Mouse (Mus musculus): ENCODE data around the gene Shisa9. TPM values are rescaled to one million over a fixed set of nuclear protein-coding genes. Genes with fewer than 3 reads are reported as not detected.
"Not testable (repeated sequence)": the region's sequence is repeated elsewhere in the genome, so short reads cannot be mapped to it uniquely, and the experiment has no call there.

The Shisa9 gene
- 10 to 100 TPM; 37.3 to 47.8 TPM for total RNA-seq (2021)
- long read RNA-seq, experiment 1, transcript Shisa9-204 (3 exons, 1,196 nt), result major isoform, 7 of 14 reads
- long read RNA-seq, experiment 1, partial matches to known transcripts, result 1 of 14 reads
- long read RNA-seq, experiment 1, other reads (novel, unspliced or antisense), result 6 of 14 reads
- long read RNA-seq, experiment 2, partial matches to known transcripts, result 8 of 11 reads
- long read RNA-seq, experiment 2, other reads (novel, unspliced or antisense), result 0 of 11 reads

DNA sequence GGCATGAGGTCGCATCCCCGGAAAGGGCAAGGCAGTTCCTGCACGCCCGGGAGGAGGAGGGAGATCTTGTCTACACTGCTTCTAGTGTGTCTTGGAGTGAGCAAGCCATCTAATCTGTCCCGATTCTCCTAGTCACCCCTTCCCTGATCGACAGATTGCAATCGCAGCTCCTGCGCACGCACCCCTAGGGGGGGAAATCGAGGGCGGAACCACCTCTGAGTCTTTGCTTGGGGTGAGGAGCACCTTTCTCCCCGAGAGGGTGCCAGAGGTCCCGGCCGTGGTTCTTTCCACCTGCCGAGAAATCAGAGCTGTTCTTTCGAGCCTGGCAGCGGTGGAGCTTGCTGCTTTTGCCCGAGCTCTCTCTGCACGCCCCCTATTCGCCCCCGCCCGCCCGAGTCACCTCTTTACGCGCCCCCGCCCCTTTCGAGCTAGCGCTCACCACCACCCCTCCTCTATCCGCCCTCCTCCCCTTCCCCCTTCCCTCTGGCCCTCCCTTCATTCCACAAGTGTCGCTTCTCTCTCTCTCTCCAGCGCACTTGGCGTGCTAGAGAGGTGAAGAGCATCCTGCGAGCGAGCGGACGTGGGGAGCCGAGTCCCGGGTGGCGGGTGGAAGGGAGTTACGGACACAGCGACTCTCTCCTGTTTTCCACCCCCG is at the start of gene Shisa9:
TSS of gene Shisa9 (plus strand) at position 498 of the 655 bp plus-strand sequence.
- peak; percentile 54 to 63 for DNase-seq (ENCODE audit: low spot score in 2 of 2)

DNA sequence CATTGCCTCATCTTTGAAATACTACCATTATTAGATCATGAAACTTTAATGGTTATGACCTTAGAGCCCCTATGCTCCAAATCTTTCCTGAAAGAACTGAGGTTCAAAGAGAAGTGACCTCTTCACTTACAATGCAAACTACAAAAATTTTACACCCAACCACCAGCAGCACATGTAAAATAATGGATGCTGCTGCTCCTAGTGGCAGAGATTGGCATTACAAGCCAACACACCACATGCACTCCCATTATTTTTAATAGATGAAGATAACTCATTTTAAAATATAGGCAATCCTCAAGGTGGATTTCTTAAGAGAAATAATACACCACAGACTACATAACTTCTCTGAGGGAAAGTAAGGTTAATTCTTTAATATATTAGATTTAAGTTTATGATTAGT is 43.4 kb upstream of the Shisa9 start:
- peak; percentile 19 to 51 for DNase-seq (ENCODE audit: low spot score in 2 of 2)

DNA sequence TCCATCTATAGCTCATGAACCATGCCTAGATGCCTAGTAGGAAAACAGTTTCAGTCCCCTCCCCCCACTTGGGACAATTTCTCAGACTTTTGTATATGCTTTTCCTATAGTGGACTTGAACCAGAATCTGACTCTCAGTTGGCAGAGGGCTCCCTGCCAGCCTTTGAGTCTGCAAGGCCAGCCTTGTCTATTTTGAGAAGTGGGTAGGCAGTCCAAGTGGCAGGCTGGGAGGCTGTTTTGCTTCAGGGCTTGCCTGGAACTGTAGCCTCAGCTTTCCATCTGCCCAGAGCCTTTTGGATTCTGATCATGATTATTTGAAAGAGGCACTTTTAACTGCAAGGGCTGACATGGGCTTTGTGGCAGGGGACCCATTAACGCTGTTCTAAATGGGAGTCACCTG is 23.2 kb upstream of the Shisa9 start:
- DNase-seq (ENCODE audit: low spot score in 2 of 2), result peak; percentile 17 to 59

GRCm38 (mm10) chr16:11966041-11966440 is 17.9 kb upstream of the Shisa9 start:
- no peak for DNase-seq (ENCODE audit: low spot score in 2 of 2)

DNA sequence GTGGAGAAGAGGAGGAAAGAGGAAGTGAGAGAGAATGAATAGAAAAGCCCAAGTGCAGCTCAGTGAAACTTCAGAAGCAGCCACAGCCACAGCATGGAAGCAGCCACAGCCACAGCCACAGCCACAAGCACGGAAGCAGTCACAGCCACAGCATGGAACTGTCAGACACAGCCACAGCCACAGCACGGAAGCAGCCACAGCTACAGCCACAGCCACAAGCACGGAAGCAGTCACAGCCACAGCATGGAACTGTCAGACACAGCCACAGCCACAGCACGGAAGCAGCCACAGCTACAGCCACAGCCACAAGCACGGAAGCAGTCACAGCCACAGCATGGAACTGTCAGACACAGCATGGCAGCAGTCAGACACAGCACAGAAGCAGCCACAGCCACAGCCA is 17.1 kb upstream of the Shisa9 start:
- not testable (repeated sequence) for DNase-seq (ENCODE audit: low spot score in 2 of 2)

DNA sequence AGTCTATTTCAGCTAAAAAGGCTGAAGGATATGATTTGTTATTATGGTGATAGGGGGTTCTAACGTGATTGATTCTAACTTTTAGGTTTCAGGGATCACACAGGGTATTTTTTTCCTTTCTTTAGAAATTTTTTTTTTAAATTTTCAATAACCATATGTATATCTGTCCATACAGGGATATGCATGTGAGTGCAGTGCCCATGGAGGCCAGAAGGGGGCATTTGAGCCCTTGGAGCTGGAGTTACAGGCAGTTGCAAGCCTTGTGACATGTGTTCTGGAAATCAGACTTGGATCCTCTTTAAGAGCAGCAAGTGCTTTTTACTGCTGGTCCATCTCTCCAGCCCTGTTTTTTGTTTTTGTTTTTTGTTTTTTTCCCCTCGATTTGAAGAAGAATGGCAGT is 16.3 kb upstream of the Shisa9 start:
- no peak for DNase-seq (ENCODE audit: low spot score in 2 of 2)

DNA sequence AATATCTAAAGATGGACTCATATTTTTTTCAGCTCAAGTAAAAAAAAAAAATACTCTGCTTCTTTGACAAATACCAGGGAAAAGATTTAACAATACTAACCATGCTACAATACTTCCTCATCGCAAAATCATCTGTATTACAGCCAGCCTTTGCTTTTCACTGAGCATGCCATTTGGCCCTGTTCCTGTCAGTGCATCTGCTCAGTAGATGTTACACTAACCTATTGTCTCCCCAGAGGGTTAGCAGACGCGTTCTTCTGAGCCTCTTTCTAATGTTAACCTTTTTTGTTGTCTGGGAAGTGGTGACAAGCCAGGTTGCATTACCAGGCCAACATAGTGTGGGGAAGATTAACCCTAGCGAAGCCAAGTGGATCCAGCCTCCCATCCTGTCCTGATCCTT is 10.2 kb upstream of the Shisa9 start:
- peak in 1 of 2 experiments; percentile 32 for DNase-seq (ENCODE audit: low spot score in 2 of 2)

- DNase-seq (ENCODE audit: low spot score in 2 of 2), result no peak
Measured at GRCm38 (mm10) chr16:11976737-11977136, 7.2 kb upstream of the Shisa9 start.

DNA sequence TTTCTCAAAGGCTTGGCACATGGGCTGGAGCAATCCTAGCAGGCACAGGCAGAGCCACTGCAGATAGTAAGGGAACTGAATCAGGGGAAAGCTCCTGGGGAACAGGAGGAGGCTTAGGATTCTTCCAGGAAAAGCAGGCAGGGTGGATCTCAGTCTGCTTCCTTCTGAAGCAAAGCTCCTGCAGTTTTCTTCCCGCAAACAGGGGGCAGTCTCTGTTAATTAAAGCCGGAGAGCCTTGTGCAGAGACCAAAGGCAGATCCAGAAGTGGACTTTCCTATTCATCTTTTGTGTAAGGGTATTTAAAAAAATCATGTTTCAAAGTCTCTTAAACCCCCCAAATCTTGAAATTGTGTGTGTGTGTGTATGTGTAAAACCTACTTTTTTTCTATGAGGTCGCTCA is 3.1 kb upstream of the Shisa9 start:
- DNase-seq (ENCODE audit: low spot score in 2 of 2), result peak; percentile 42 to 58

DNA sequence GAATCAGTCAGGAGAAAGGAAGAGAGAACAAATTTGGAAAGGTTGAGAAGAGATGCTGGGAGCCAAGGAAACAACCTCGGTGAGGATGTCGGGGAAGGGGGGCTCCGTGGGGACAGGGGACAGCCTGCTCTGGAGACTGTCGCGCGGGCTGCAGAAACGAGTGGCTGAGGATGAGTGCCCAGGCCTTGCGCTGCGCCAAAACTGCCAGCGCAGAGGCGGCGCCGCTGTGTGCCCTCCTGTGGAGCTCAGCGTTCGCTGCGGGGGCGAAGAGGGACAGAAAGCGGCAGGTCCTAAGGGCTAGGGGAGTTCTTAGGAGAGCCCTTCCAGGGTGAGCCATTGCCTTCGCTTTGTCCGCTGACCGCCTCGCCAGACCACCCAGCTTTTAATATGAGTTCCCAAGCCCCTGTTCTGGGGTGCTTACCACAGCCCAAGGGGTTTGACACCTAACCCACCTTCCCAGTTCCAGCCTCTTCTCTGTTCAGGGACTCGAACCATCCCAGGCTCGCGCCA is 752 bp upstream of the Shisa9 start:
- DNase-seq (ENCODE audit: low spot score in 2 of 2), result peak; percentile 43 to 44

DNA sequence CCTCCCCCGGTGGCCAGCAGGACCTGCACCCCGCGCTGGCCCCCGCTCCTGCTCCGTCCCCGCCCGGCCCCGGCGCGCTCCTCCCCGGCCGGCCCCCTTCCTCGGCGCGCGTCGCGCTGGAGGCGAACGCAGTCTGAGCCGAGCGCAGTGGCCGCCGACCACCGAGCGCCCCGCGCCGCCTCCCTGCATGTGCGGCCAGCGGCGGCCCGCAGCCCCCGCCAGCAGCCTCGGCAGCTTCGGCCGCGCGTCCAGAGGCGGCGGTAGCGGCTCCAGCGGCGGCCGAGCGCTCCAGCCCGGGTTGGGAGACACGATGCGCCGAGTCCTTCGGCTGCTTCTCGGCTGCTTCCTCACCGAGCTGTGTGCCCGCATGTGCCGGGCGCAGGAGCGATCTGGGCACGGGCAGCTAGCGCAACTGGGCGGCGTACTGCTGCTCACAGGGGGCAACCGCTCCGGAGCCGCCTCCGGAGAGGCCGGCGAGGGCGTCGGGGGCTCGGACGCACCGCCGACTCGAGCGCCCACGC is 418 bp downstream of the Shisa9 start:
- peak; percentile 30 to 45 for DNase-seq (ENCODE audit: low spot score in 2 of 2)

DNA sequence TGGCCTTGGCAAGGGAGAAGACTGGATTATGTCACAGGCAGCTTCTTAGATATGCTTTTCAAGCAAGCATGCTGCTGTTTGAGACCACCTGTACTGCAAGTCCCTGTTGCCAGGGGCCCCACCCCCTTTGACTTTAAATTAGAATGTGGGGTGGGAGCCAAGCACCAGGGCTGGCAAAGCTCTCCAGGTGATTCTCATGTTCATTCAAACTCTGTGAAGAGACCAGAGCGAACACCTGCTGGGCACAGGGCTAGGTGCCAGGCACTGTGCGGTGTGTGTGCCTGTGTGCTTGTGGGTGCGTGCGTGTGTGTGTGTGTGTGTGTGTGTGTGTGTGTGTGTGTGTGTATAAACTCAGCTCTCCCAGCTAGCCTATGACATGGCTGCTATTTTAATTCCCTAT is 3.1 kb downstream of the Shisa9 start:
- no peak for DNase-seq (ENCODE audit: low spot score in 2 of 2)

DNA sequence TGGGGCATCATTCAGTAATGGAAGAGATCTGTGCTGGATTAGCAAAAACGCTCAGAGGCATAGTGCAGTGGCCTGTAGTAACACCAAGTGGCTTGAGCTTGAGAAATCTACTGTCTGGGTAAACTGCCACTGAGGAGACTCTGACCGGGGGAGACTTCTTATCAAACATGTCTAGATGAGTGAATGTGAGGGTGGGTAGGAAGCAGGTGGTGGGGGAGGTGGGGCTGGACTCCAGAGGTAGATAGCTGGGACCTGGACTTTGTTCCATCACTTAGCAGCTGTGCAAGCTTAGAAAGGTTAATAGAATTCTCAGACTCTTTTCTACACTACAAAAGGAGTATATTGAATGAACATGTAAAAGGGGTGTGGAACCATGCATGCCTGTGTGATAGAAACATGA is 21.3 kb downstream of the Shisa9 start:
- DNase-seq (ENCODE audit: low spot score in 2 of 2), result no peak

- DNase-seq (ENCODE audit: low spot score in 2 of 2), result no peak
Measured at GRCm38 (mm10) chr16:12010136-12010535, 26.2 kb downstream of the Shisa9 start.

GRCm38 (mm10) chr16:12012747-12013146 is 28.8 kb downstream of the Shisa9 start:
- DNase-seq (ENCODE audit: low spot score in 2 of 2), result no peak

GRCm38 (mm10) chr16:12014523-12014922 is 30.6 kb downstream of the Shisa9 start:
- peak in 1 of 2 experiments; percentile 18 for DNase-seq (ENCODE audit: low spot score in 2 of 2)

DNA sequence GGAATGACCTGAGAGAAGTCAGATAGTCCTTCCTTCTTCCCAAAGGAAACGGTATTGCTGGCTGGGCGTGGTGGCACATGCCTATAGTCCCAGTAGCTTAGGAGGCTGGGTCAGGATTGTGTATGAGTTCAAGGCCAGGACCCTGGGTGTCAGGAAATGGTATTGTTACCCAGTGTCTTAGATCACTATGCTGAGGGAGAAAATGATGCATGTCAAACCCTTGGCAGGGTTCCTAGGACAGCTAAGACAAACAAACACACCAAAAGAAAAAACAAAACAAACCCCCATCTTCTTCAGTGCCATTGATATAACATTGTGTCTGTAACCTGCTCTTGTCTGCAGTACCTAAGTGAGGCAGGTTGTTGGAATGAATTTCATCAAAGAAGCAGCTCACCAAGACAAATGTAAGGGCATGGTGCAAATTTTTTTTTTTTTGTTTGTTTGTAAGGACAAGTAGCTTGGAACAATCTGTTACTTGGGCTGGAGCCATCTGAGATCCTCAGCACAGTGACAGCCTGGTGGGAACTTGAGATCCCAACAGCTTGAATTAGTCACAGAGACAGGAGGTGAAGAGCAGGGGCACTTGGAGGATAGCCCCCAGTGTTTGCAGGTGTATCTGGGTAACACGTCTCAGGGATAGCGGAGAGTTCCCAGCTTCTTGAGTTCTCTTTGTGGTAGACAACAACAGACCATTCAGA is 34.2 kb downstream of the Shisa9 start:
- no peak for DNase-seq (ENCODE audit: low spot score in 2 of 2)

DNA sequence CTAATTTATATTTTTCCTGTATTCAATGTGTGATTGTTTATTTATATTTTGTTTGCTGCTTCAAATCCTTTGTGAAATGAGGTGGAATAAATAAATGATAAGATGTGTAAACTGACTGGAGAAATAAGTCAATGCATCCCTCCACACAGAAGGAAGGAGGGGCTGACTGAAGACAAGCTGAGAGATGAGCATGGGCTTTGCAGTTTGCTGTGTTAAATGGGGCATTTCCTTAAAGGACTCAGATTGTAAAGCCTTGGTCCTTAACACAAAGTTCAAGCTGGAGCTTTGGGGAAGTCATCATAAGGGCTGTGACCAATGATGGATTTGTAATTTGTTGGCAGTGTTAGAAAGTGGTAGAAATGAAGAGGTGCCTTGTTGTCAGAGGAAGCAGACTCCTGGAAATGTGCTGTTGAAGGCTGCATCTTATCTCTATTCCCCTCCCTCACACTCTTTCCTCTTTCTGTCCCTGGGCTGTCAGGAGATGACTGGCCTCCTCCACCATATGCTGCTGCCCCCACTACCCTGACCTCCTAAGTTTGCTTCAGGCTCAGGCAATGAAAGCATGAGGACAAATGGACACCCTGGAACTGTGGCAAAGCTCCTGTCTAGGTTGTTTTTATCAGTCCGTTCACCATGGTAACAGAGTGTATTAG is 36.3 kb downstream of the Shisa9 start:
- DNase-seq (ENCODE audit: low spot score in 2 of 2), result no peak

- no peak for DNase-seq (ENCODE audit: low spot score in 2 of 2)
Measured at GRCm38 (mm10) chr16:12032441-12032840, 48.5 kb downstream of the Shisa9 start.

DNA sequence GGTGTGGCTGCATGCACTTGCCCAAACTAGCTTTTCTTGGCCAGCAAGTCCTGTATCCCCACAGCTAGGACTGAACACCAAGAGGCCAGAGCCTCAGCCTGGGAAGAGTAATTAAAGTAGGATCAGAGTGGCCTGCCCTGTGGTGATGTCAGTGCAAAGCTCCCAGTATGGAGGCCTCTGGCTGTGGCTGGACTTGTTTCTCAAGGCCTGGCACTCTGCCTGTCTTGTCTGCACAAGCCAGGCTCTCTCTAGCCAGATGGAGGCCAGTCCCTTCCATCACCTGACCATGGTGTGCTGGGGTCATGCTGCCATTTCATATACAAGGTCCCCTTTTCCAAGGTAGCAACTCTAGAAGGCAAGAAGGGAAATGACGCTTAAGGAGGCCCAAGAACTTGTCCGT is 51.0 kb downstream of the Shisa9 start:
- DNase-seq (ENCODE audit: low spot score in 2 of 2), result no peak

GRCm38 (mm10) chr16:12035626-12036025 is 51.7 kb downstream of the Shisa9 start:
- no peak for DNase-seq (ENCODE audit: low spot score in 2 of 2)

All from layer of hippocampus, postnatal 14 days (tissue).